Mouse (Mus musculus) monocyte, adult 2 months (primary cell): ENCODE measurements around the gene Ubr1.
"Not testable (repeated sequence)": the region's sequence is repeated elsewhere in the genome, so short reads cannot be mapped to it uniquely, and the experiment has no call there.

ENCODE experiments used
- DNase-seq, 2 experiments: peaks; one replicate each; pipeline ENCODE4 v3.0.0; 2022; ENCODE audit warnings: low spot score in 2 of 2, low read depth in 1 of 2

Ubr1 gene

GRCm38 (mm10) chr2:120970559-120971080, at the start of gene Ubr1:
Gene Ubr1, minus strand, starts transcription at chr2:120970715.
- peak; percentile 68 to 72 for DNase-seq

GRCm38 (mm10) chr2:121017151-121017550, 46.6 kb upstream of the Ubr1 start:
- DNase-seq = no peak

- DNase-seq = no peak
Observed at GRCm38 (mm10) chr2:121016226-121016625, 45.7 kb upstream of the Ubr1 start.

GRCm38 (mm10) chr2:121015507-121015906, 45.0 kb upstream of the Ubr1 start:
- no peak for DNase-seq

GRCm38 (mm10) chr2:121012676-121013075, 42.2 kb upstream of the Ubr1 start:
- no peak for DNase-seq

- DNase-seq = no peak
Observed at GRCm38 (mm10) chr2:121009071-121009677, 38.7 kb upstream of the Ubr1 start.

- no peak for DNase-seq
Observed at GRCm38 (mm10) chr2:121008664-121009007, 38.1 kb upstream of the Ubr1 start.

GRCm38 (mm10) chr2:121007925-121008663, 37.6 kb upstream of the Ubr1 start, which contains the start of gene Ccndbp1:
Gene Ccndbp1, plus strand, starts transcription at chr2:121008403.
- DNase-seq = peak; percentile 62 to 78

- DNase-seq = no peak
Observed at GRCm38 (mm10) chr2:121006986-121007385, 36.5 kb upstream of the Ubr1 start.

GRCm38 (mm10) chr2:121004018-121004811, 33.7 kb upstream of the Ubr1 start:
- DNase-seq = no peak

GRCm38 (mm10) chr2:121003586-121003985, 33.1 kb upstream of the Ubr1 start:
- DNase-seq = no peak

- no peak for DNase-seq
Observed at GRCm38 (mm10) chr2:120998863-120999262, 28.3 kb upstream of the Ubr1 start.

- DNase-seq = not testable (repeated sequence)
Observed at GRCm38 (mm10) chr2:120996607-120997006, 26.1 kb upstream of the Ubr1 start.

- DNase-seq = no peak
Observed at GRCm38 (mm10) chr2:120991196-120991595, 20.7 kb upstream of the Ubr1 start.

GRCm38 (mm10) chr2:120985241-120985640, 14.7 kb upstream of the Ubr1 start:
- no peak for DNase-seq

- no peak for DNase-seq
Observed at GRCm38 (mm10) chr2:120983611-120984010, 13.1 kb upstream of the Ubr1 start.

GRCm38 (mm10) chr2:120980861-120981260, 10.3 kb upstream of the Ubr1 start:
- DNase-seq = no peak

- DNase-seq = no peak
Observed at GRCm38 (mm10) chr2:120979819-120980218, 9.3 kb upstream of the Ubr1 start.

- no peak for DNase-seq
Observed at GRCm38 (mm10) chr2:120978693-120979037, 8.2 kb upstream of the Ubr1 start.

- DNase-seq = no peak
Observed at GRCm38 (mm10) chr2:120977926-120978692, 7.6 kb upstream of the Ubr1 start.
